Mouse (Mus musculus) left cerebral cortex, postnatal 25 days (tissue): ENCODE measurements at regions not wholly inside any gene's neighbourhood (a gene's known extent, or its start where the extent isn't known, plus 50 kb on each side); places are given as distances from the start of the nearest gene placed in this dataset.

Source experiments
- DNase-seq, 2 experiments: peaks; one replicate each; pipeline ENCODE4 v3.0.0; 2022; ENCODE audit warnings: low spot score in 2 of 2, mixed read lengths in 1 of 2
- intact Hi-C: fragments of 180-260 bp; cut with DNase I; formaldehyde crosslinking; loops from one replicate; pipeline ENCODE4 v1.15.1; 2025

GRCm38 (mm10) chr15:70034976-70035375 lies 3534.3 kb upstream of the Lrrc6 start:
- intact Hi-C loops, result no loop called here
- DNase-seq, result peak in 1 of 2 experiments; percentile 14

- intact Hi-C loops, result no loop called here
- DNase-seq, result no peak
Observed at GRCm38 (mm10) chr15:70029468-70029867, 3528.8 kb upstream of the Lrrc6 start.

GRCm38 (mm10) chr15:70012792-70013191 lies 3512.1 kb upstream of the Lrrc6 start:
- intact Hi-C loops, result loop anchor here (10.0 kb wide), 1 partner anchor 318 kb away; no protein-coding TSS in a partner anchor
- peak; percentile 5 to 67 for DNase-seq
